Mouse (Mus musculus) layer of hippocampus, adult 8-10 months (tissue): ENCODE data around the gene Hist1h2ah. TPM values are rescaled to one million over a fixed set of nuclear protein-coding genes. Genes with fewer than 3 reads are reported as not detected.

ENCODE experiments used
- DNase-seq, 2 experiments: peaks; one replicate each; pipeline ENCODE4 v3.0.0; 2022; ENCODE audit warnings: low spot score in 2 of 2
- total RNA-seq, 4 experiments: library from RNA; stranded (reverse); gene quantifications; 2 replicates each; pipeline ENCODE4 v1.2.4; 2022

The Hist1h2ah gene
- total RNA-seq, 4 experiments from 2014 or later: 6.5 to 26.2 (median 15.2) TPM

- no peak for DNase-seq
These were observed 21.7 kb downstream of the Hist1h2ah start for GRCm38 (mm10) chr13:22013716-22014115.

GRCm38 (mm10) chr13:22009642-22010041 lies 25.7 kb downstream of the Hist1h2ah start, which contains the start of gene Prss16:
Prss16 (minus strand) TSS chr13:22009742.
- DNase-seq: no peak

GRCm38 (mm10) chr13:22008707-22009106 lies 26.7 kb downstream of the Hist1h2ah start:
- no peak for DNase-seq

GRCm38 (mm10) chr13:22007872-22008271 lies 27.5 kb downstream of the Hist1h2ah start:
- no peak for DNase-seq

DNA sequence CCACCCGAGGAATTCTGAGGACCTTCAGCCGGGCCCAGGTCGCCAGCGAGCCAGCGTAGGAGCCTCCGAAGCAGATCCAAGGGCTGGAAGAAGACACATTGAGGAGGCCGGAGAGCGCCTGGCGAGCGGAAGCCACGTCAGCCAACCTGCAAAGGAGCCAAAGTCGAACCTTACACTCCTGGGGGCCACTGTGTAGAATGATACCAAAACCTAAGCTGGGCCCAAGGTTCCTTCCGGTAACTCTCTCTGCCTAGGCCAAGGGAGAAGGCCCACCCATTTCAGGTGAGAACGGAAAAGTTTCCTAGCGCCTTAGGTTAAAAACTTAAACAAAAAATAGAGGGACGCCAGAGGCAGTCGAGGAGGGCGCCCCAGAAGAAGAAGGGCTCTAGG lies 28.3 kb downstream of the Hist1h2ah start:
- no peak for DNase-seq

DNA sequence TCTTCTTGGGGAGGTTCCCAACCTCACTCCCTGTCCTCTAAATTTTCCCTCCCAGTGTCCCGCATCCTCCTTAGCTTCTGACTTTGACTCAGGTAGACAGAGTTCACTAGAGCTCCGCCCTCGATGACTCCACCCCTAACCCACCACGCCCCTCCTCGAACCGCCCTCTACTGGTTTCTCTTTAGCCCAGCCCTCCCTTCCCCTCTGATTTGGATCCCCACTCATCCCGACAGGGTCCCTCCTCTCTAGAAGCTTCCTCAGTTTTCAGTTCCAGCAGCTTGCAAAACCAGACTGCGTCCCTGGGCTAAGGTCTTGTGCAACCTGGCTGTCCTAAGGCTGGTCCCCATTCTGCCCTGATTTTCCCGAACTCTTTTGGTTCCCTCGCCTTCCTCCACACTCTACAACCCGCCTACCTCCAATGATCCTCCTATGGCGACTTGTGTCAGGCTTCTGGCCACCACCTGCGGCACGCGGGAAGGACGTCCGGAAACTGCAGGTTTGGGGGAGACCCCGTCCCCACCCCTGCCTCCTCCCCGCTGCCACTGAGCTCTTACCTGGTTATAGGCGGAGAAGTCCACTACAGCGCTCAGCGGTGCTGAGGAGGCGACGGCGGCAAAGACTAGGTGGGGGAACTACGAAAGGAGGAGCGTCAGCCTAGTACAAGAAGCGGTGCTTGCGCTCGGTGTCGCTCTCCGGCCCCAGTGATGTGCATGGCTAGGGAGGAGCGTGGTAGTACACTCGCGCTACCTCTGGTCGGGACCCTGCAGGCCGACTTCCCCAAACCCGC lies 28.8 kb downstream of the Hist1h2ah start:
- no peak for DNase-seq

GRCm38 (mm10) chr13:22005605-22006333 lies 29.6 kb downstream of the Hist1h2ah start:
- DNase-seq: no peak

DNA sequence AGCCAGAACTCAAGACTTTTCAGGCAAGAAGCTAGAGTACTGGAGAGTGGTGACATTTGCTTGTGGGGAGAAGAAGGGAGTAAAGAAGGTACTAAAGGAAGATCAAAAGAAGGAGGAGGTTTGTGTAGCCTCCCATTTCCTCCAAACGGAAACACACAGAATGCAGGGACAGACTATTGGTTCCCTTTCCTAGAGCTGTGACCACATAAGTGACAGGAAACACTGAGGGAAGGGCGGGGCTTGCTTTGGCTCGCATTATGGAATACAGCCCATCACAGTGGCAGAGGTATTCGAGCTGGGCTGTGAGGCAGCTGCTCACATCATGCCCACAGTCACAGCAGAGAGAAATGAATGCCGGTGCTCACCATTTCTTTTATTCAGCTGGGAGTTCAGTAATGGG lies 33.5 kb downstream of the Hist1h2ah start:
- DNase-seq: no peak

DNA sequence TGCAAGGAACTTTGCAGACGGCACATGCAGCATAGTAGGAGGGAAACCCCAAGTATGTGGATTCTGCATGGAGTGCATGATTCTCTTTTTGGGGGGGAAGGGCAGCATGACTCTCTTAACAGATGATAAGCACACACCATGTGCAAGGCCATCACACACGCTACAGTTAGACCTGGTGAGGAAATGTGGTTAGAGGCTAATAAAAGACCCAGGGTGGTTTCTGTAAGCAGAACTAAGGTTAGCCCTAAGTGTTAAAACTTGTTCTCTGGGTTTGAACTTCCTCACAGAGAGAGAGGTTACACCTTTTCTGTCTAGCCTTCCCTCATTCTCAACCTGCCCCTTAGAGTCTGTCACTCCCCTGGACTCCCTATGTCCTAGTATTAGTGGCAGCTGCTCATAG lies 34.0 kb downstream of the Hist1h2ah start:
- no peak for DNase-seq

DNA sequence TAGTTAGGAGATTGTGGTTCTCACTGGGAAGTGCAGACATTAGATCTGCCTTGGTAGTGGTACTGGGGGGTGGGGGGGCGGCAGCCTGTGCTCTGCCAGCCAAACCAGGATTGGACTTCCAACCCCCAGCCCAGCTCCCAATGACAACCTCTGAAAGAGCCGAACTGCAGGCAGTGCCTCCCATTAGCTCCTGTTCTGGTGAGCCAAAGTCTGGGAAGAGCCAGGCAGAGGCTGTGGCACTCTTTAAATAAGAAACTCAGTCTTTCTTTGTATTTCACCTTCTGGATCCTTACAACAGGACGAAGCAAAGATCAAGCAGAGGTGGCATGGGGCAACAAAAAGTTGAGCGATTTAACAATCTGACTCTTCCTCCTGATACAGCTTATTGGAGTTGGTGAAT lies 36.2 kb downstream of the Hist1h2ah start:
- DNase-seq: no peak

DNA sequence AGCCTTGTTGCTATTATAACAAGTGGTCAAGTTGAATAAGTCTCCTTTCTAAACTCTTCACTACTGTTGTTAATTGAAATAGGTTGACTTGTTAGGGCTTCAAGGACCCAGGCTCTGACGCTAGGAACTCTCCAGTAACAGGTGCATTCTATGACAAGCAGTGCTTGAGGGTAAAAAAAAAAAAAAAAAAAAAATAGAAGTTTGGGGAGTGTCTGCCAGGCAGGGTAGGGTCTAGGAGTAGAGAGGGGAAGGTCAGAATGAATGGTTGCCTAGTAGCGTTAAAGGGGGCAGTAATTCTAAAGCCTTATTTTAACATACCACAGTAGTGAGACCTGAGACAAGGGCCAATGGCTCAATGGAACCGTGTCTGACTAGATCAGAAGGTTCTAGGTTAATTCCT lies 37.0 kb downstream of the Hist1h2ah start:
- no peak for DNase-seq

DNA sequence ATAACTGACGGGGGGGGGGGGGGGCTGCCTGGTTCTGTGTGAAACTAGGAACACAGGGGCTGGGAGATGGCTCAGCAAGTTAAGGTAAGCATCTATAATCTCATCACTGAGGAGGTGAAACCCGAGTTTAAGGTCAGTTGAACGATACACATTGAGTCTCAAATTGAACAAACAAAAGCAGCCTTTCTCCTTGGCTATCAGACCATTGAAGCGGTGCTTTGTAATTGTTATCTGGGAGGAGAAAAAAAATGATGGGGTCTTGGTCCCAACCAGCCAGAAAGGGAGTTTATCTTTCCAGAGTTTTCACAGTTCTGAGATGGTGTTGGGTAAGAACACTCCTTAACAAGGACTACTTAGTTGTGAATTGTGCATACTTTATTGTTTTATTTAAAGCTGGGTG lies 37.5 kb downstream of the Hist1h2ah start:
- DNase-seq: no peak

DNA sequence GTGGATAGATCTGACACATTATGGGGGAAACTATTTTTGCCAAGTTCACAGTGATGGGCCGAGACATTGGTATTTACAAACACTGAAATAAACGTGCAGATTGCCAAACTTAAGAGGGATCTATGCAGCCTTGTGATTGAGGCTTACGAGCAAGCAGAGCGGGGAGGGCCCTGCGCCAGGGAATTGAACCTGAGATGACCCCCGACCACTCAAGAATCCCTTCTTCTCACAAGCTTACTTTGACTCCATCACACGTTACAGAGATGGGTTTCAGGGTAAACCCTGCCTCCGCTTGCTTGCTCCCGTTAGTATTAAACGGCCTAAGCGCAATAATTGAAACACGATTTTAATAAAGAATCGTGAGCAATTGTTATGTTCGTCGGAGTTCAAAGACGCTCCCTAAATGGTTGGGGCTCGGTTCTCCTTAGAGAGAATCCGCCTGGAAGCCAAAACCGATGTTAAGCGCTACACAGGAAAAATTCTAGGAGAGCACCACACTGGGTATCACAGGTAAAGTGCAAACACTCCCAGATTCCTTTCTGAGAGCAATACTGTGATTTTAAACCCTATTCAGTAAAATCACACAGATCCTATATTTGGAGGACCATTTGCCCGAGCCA lies 38.1 kb downstream of the Hist1h2ah start:
- DNase-seq: no peak

DNA sequence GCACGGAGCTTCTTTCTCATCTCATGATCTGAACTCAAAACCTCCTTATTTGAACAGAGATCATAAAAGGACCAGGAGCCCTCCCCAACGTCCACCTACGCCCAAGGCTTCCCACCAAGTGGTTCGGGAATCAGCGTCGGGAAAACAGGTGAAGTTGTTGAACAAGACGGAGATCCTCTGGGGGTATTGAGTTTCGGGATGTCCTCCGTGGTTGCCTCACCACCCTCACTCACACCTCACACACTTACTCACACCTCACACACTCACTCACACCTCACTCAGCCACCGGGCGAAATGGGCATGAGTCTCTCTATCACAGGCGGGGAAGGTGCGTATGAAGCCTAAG lies 38.6 kb downstream of the Hist1h2ah start:
- DNase-seq: no peak

DNA sequence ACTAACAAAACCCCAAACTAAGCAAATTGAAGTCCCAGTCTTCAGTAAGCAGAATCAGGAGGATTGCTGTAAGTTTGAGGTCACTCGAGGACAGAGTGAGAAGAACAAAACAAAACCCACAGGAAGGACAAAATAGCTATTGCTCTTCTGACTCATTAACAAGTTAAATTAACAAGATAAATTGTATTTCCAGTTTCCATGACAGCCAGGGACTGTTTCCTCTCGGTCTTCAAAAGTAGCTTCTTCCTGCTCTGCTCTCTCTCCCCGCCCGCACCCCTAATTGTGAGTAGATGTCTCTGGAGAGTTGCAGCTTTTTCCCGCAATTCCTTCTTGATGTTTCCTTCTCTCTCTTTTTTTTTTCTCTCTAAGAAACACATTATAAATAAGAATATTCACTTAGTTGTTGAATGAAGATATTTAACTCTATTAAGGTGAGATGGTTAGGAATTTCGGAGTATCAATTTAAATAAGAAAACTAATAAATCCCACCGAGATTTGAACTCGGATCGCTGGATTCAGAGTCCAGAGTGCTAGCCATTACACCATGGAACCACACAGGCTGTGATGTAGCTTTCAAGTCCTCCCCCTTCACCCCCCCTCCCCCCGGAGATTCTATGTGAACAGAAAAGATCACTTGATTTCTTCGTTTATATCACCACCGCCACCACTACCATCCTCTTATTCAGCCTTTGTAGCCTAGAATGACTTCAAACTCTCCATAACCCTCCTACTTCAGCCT lies 39.1 kb downstream of the Hist1h2ah start:
- no peak for DNase-seq

GRCm38 (mm10) chr13:21995331-21995914 lies 39.9 kb downstream of the Hist1h2ah start:
- DNase-seq: no peak

GRCm38 (mm10) chr13:21994896-21995295 lies 40.5 kb downstream of the Hist1h2ah start:
- DNase-seq: no peak

- no peak for DNase-seq
These were observed 41.2 kb downstream of the Hist1h2ah start for GRCm38 (mm10) chr13:21993957-21994738.

DNA sequence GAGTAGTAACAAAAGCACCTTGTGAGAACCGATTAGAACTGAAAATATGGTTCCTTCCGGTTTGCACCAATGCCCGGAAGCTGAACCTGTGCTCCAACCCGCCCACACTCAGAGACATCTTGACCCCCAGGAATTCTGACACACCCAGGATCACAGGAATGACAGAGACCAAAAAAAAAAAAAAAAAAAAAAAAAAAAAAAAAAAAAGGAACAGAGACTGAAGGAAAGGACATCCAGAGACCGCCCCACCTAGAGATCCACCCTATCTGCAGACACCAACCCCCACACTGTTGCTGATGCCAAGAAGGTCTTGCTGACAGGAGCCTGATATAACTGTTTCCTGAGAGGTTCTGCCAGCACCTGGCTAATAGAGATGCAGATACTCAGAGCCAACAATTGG lies 42.8 kb downstream of the Hist1h2ah start:
- no peak for DNase-seq
